Mouse (Mus musculus) C2C12 (cell line): Measurements from ENCODE around the gene Bahd1. TPM values are rescaled to one million over a fixed set of nuclear protein-coding genes. Genes with fewer than 3 reads are reported as not detected.
A peak's percentile ranks its signal among the peaks of the same experiment; 100 is the strongest.

Experiments used
- H3K27me3 ChIP-seq: one replicate; pipeline ENCODE4 v1.6.1; 2011; ENCODE audit not compliant: control insufficient read depth, insufficient read depth, insufficient read length
- H3K36me3 ChIP-seq: one replicate; pipeline ENCODE4 v1.6.1; 2011; ENCODE audit not compliant: control insufficient read depth, insufficient read depth
- H3K4me3 ChIP-seq: one replicate; pipeline ENCODE4 v1.5.1; 2011; ENCODE audit warnings: mild to moderate bottlenecking, control low read depth; ENCODE audit not compliant: poor library complexity, insufficient read depth, severe bottlenecking
- H3K79me2 ChIP-seq: one replicate; pipeline ENCODE4 v1.6.1; 2011; ENCODE audit not compliant: control insufficient read depth, insufficient read depth
- H3K79me3 ChIP-seq: one replicate; pipeline ENCODE4 v1.6.1; 2011; ENCODE audit warnings: low read depth, control low read depth
- H3ac ChIP-seq: one replicate; pipeline ENCODE3; 2011; ENCODE audit warnings: low read depth; ENCODE audit not compliant: control insufficient read depth, insufficient read length
- CEBPB ChIP-seq: IDR thresholded peaks from one replicate; pipeline ENCODE4 v1.6.1; 2011; ENCODE audit warnings: low read depth, mild to moderate bottlenecking, control low read depth, moderate library complexity
- CTCF ChIP-seq: IDR thresholded peaks from one replicate; pipeline ENCODE4 v1.5.1; 2011; ENCODE audit not compliant: control insufficient read depth, insufficient read depth, insufficient read length
- FOSL1 ChIP-seq: IDR thresholded peaks from one replicate; pipeline ENCODE4 v1.8.0; 2011; ENCODE audit warnings: mild to moderate bottlenecking, low read length; ENCODE audit not compliant: poor library complexity, insufficient read depth, severe bottlenecking
- MAX ChIP-seq: IDR thresholded peaks from one replicate; pipeline ENCODE4 v1.6.1; 2011; ENCODE audit warnings: mild to moderate bottlenecking, control low read depth
- MYOD1 ChIP-seq: IDR thresholded peaks from one replicate; pipeline ENCODE4 v1.6.1; 2011; ENCODE audit warnings: low read depth; ENCODE audit not compliant: control insufficient read depth, insufficient read length
- MYOG ChIP-seq: IDR thresholded peaks from one replicate; pipeline ENCODE4 v1.6.1; 2011; ENCODE audit not compliant: control insufficient read depth, insufficient read length; ENCODE audit errors: extremely low read depth
- USF1 ChIP-seq: IDR thresholded peaks from one replicate; pipeline ENCODE4 v1.6.1; 2011; ENCODE audit warnings: low read depth, mild to moderate bottlenecking, control low read depth, moderate library complexity
- polyA plus RNA-seq: library from polyadenylated mRNA; unstranded; fragments of >200 nt; fragmentation: generic; extraction: Trizol; gene quantifications from one replicate; pipeline ENCODE4 v1.2.1, GENCODE M21; 2012; ENCODE audit warnings: missing spikeins

Bahd1 gene
- polyA plus RNA-seq, 1 experiment, result 8.6 TPM

DNA sequence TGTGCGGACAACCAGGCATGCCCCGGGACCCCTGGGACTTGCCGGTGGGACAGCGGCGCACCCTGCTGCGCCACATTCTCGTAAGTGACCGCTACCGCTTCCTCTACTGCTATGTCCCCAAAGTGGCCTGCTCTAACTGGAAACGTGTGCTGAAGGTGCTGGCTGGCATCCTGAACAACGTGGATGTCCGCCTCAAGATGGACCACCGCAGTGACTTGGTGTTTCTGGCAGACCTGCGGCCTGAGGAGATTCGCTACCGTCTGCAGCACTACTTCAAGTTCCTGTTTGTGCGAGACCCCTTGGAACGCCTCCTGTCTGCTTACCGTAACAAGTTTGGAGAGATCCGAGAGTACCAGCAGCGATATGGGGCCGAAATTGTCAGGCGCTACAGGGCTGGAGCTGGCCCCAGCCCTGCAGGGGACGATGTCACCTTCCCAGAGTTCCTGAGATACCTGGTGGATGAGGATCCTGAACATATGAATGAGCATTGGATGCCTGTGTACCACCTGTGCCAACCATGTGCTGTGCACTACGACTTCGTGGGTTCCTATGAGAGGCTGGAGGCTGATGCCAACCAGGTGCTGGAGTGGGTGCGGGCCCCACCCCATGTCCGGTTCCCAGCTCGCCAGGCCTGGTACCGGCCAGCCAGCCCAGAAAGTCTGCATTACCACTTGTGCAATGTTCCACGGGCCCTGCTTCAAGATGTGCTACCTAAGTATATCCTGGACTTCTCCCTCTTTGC is 27.0 kb downstream of the Bahd1 start:
- Histone ChIP-seq H3K27me3 (no peaks in the 10 kb centered on the region), H3K79me2 (peaks cover 19% of the 10 kb centered on the region), H3ac (peak overlapping the region; percentile 88), H3K36me3 (peaks cover 9% of the 10 kb centered on the region), H3K79me3 (peaks cover 10% of the 10 kb centered on the region), H3K4me3 (peak overlapping the region; percentile 66)
- TF ChIP-seq FOSL1, result no peak
- no peak for TF ChIP-seq MYOD1
- TF ChIP-seq CTCF, result no peak
- TF ChIP-seq MAX, result no peak
- no peak for TF ChIP-seq MYOG
- no peak for TF ChIP-seq CEBPB
- TF ChIP-seq USF1, result no peak

DNA sequence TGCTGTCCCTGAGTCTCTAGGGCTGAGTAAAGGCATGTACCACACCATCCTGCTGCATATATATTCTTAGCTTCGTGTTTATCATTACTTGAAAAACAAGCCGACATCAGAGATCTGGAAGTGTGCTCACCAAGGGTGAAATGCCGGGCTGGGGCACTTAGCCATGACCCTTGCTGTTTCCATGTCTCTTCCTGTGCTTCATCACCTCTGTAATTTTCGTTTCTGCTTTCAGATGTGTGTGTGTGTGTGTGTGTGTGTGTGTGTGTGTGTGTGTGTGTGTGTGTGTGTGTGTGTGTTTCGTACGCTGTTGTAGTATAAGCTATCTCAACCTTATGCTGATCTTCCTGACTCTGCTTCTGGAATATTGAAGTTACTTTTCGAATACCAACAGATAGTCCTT is 41.2 kb downstream of the Bahd1 start:
- Histone ChIP-seq H3K27me3 (peaks cover 8% of the 10 kb centered on the region), H3K79me2 (no peaks in the 10 kb centered on the region), H3K36me3 (no peaks in the 10 kb centered on the region), H3K79me3 (no peaks in the 10 kb centered on the region), H3K4me3 (no peak overlapping the region), H3ac (no peak overlapping the region)
- TF ChIP-seq CTCF (no peak), MAX (no peak), FOSL1 (no peak), MYOG (no peak), MYOD1 (no peak), USF1 (no peak), CEBPB (no peak)

GRCm38 (mm10) chr2:118943232-118943631 is 43.1 kb downstream of the Bahd1 start:
- no peak overlapping the region for H3K4me3 ChIP-seq
- peaks cover 9% of the 10 kb centered on the region for H3K27me3 ChIP-seq
- TF ChIP-seq MAX (no peak), CTCF (no peak), MYOD1 (no peak), CEBPB (no peak)

GRCm38 (mm10) chr2:118948818-118949217 is 48.6 kb downstream of the Bahd1 start:
- no peak overlapping the region for H3K4me3 ChIP-seq
- no peak overlapping the region for H3ac ChIP-seq
- peaks cover 18% of the 10 kb centered on the region for H3K27me3 ChIP-seq
- TF ChIP-seq MAX (no peak), CEBPB (no peak), MYOD1 (no peak), MYOG (no peak), FOSL1 (no peak), CTCF (no peak), USF1 (no peak)
- no peaks in the 10 kb centered on the region for H3K36me3 ChIP-seq
- no peaks in the 10 kb centered on the region for H3K79me2 ChIP-seq
- H3K79me3 ChIP-seq, result no peaks in the 10 kb centered on the region

More at GRCm38 (mm10) chr2:118943232-118943631, 43.1 kb downstream of the Bahd1 start:
- no peaks in the 10 kb centered on the region for H3K36me3 ChIP-seq
- no peaks in the 10 kb centered on the region for H3K79me2 ChIP-seq
- no peaks in the 10 kb centered on the region for H3K79me3 ChIP-seq
- no peak overlapping the region for H3ac ChIP-seq

DNA sequence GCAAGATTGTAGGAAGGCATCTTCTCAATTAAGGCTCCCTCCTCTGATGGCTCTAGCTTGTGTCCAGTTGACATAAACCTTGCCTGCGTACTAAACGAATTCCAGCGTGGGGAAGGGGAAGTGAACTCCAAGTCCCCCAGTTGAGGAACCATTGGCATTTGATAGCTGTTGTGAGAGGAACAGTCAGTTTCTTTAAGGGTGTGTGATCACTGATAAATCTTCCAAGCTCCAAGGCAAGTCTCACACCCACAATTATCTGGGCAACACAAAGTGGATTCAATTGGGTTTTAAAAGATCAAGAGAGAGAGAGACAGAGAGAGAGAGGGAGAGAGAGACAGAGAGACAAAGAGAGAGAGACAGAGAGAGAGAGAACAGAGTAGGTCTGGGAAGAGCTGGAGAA is 49.5 kb downstream of the Bahd1 start:
- no peak overlapping the region for H3ac ChIP-seq
- no peak overlapping the region for H3K4me3 ChIP-seq
- TF ChIP-seq MAX (no peak), USF1 (no peak), MYOG (no peak), MYOD1 (no peak), FOSL1 (no peak), CEBPB (no peak), CTCF (no peak)

DNA sequence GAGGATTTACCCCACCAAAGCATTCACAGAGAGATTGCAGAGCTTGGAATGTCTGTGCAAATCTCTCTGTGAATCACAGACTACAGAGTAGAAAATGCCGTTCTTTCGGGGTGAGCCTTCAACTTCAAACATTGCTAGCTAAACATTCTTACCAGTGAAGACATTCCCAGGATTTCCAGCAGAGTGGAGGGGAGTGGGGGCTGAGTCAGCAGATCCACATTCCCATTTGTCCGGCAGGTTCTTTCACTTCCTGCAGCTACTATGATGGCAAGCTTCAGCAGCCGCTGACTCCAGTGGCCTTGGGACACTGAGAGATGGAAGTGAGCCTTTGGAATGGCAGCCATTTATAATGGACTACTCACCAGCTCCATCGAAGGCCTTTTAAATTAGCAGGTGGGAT is 56.3 kb downstream of the Bahd1 start:
- peaks cover 3% of the 10 kb centered on the region for H3K27me3 ChIP-seq
- H3K36me3 ChIP-seq, result no peaks in the 10 kb centered on the region
- no peak for TF ChIP-seq FOSL1
- TF ChIP-seq USF1, result no peak
- TF ChIP-seq CEBPB, result no peak
- no peak for TF ChIP-seq CTCF
- TF ChIP-seq MYOD1, result no peak
- TF ChIP-seq MAX, result no peak
- TF ChIP-seq MYOG, result no peak
- no peak overlapping the region for H3ac ChIP-seq
- no peak overlapping the region for H3K4me3 ChIP-seq
- no peaks in the 10 kb centered on the region for H3K79me3 ChIP-seq
- no peaks in the 10 kb centered on the region for H3K79me2 ChIP-seq

More for the DNA sequence above, 49.5 kb downstream of the Bahd1 start:
- no peaks in the 10 kb centered on the region for H3K79me2 ChIP-seq
- H3K79me3 ChIP-seq, result no peaks in the 10 kb centered on the region
- H3K27me3 ChIP-seq, result peaks cover 18% of the 10 kb centered on the region
- H3K36me3 ChIP-seq, result no peaks in the 10 kb centered on the region
